Mouse (Mus musculus): ENCODE data around the gene Ndufa9.

Gene Ndufa9

GRCm38 (mm10) chr6:126848712-126849704 is at the start of gene Ndufa9:
TSS of gene Ndufa9 (minus strand) at chr6:126849136.
- peak; percentile 97 for DNase-seq

- no peak for DNase-seq
These were observed 28.2 kb upstream of the Ndufa9 start for GRCm38 (mm10) chr6:126877118-126877517.

GRCm38 (mm10) chr6:126852881-126853280 is 3.9 kb upstream of the Ndufa9 start, which contains the start of gene Akap3:
TSS of gene Akap3 (plus strand) at chr6:126853098.
- DNase-seq = no peak

DNA sequence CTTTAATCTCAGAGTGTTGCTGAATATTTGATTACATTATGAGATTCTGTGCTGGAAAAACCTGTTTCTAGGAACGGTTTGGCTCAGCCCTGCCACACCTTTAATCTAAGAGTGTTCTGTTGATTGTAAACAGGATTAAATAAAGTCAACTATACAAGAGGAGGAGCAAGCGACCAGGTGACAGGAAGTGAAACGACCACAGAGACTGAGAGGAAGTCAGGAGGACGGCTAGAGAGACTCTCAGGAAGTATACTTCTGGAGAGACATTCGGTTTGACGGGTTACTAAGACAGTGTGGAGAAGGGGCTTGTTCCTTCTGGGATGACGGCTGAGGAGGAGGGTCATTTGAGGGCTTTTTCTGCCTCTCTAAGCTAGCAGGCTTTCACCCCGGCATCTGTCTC is 12.3 kb downstream of the Ndufa9 start:
- DNase-seq = no peak

DNA sequence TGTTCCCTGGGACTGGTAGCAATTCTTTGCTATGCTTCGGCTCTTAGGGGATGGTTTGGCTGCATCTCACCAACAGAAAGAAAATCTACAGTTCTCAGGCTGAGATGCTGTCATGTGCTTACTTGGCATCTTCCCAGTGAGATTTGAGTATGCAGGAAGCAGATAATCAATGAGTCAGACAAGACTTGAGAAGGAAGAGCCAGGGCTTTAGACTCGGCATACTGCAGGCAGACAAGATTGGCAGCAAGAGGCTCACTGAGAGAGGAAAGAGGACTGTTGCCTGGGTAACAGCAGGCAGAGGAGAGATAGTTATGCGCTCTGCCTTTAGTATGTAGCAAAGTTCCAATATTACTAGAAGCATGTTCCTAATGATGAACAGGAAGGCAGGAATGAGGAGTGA is 25.8 kb downstream of the Ndufa9 start:
- no peak for DNase-seq

- no peak for DNase-seq
These were observed 32.6 kb downstream of the Ndufa9 start for GRCm38 (mm10) chr6:126816338-126816737.

- no peak for DNase-seq
These were observed 33.7 kb downstream of the Ndufa9 start for GRCm38 (mm10) chr6:126815206-126815750.

- no peak for DNase-seq
These were observed 37.5 kb downstream of the Ndufa9 start for GRCm38 (mm10) chr6:126811481-126811880.

GRCm38 (mm10) chr6:126808561-126808960 is 40.4 kb downstream of the Ndufa9 start:
- DNase-seq = no peak

GRCm38 (mm10) chr6:126808134-126808533 is 40.8 kb downstream of the Ndufa9 start:
- peak; percentile 28 for DNase-seq

GRCm38 (mm10) chr6:126806783-126807182 is 42.2 kb downstream of the Ndufa9 start:
- DNase-seq = no peak

DNA sequence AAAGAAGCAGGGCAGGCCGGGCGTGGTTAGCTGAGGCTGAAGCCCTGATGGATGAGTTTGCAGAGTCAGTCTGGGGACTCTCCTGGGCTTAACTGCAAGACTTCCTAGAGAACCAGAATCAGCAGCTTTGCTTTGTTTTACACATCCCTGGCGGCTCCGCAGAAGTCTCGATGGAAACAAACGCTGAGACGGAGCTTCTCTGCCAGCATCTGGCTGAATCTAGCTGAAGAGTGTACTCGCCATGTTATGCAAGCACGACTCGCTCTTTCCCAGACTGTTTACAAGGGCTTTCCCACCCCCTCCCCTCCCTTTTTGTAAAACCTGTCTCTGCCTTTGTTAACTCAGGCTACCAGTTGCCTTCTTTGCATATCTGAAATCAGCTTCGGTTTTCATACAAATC is 46.0 kb downstream of the Ndufa9 start:
- no peak for DNase-seq

- DNase-seq = no peak
These were observed 54.2 kb downstream of the Ndufa9 start for GRCm38 (mm10) chr6:126794751-126795150.

- no peak for DNase-seq
These were observed 55.2 kb downstream of the Ndufa9 start for GRCm38 (mm10) chr6:126793689-126794088.

DNA sequence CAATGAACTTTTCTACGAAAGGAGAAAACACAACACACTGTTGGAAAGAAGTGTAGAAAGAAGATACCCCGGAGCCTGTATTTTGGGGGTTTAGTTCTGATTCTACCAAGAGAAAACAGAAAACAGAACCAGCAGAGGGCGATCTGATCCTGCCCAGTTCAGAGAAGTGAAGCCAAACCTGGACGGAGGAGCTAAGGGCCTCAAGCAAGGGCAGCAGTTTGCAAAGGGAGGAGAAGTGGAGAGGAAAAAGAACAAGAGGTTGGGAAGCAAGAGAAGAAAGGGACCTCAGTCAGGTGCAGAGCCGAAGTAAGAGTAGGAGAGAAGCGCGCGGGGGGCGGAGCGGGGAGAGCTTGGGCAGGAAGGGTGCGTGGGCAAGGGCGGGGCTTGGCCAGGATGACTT is 57.0 kb downstream of the Ndufa9 start:
- DNase-seq = peak; percentile 60

GRCm38 (mm10) chr6:126791488-126791887 is 57.4 kb downstream of the Ndufa9 start:
- DNase-seq = no peak

- no peak for DNase-seq
These were observed 60.1 kb downstream of the Ndufa9 start for GRCm38 (mm10) chr6:126788863-126789262.

- no peak for DNase-seq
These were observed 64.7 kb downstream of the Ndufa9 start for GRCm38 (mm10) chr6:126784206-126784605.

- no peak for DNase-seq
These were observed 65.3 kb downstream of the Ndufa9 start for GRCm38 (mm10) chr6:126783651-126784066.

- DNase-seq = no peak
These were observed 65.9 kb downstream of the Ndufa9 start for GRCm38 (mm10) chr6:126783056-126783455.

DNA sequence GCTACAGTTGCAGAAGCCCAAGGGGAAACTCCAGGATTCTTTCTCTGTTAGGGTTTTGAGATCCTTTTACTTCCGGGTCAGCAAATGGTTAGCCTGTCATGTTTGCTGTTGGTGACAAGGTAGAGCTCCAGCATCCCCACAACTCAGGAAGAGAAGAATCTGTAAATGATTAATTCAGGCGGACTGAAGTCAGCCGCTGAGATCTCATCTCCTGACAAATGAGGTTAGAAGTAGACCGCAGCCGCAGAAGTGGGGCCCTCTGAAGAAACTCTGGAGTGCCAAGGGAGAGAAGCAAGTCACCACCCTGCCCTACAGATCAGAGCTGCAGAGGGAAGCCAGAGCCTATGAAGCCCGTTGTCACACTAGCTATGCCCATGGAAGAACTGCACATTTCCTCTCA is 71.0 kb downstream of the Ndufa9 start:
- no peak for DNase-seq

DNA sequence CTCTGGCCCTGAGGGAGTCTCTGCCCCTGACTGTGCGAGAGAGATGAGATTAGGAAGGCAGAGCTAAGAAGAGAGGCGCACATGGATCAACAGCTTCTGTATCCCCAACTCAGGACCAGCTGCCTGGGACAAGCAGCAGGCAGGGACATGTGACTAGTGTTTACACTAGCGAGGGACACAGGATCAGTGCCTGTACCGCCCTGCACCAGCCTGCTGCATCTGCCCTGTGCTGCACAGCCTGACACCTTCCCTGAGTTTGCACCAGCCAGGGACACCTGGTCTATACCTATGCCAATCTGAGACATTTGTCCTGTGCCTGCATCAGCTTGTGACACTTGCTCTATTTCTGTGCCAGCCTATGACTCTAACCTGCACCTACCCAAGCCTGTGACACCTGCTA is 75.1 kb downstream of the Ndufa9 start:
- DNase-seq = no peak

DNA sequence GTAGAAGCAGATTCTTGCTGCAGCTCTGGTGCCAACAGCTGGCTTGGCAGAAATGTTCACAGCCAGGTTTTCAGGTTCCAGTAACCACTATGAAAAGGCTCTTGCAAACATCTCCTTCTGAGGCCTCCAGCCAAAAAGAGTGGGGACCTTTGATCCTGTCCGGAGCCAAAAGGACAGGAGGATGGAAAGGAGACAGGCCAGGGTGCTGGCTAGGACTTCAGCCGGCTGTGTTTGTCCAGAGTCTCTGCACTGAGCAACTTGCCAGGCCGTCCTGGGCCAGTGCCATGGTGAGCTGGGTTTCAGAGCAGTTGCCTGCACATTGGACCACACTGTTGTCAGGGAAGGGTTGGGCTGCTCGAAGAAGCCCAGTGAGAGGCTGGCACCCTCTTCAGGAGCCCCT is 76.6 kb downstream of the Ndufa9 start:
- peak; percentile 67 for DNase-seq

Measured in lung, postnatal 10 days (tissue).